Mouse (Mus musculus): ENCODE data around the gene Apbb1ip. TPM values are rescaled to one million over a fixed set of nuclear protein-coding genes. Genes with fewer than 3 reads are reported as not detected.

The Apbb1ip gene
- polyA plus RNA-seq, 1 experiment: 45.2 TPM

DNA sequence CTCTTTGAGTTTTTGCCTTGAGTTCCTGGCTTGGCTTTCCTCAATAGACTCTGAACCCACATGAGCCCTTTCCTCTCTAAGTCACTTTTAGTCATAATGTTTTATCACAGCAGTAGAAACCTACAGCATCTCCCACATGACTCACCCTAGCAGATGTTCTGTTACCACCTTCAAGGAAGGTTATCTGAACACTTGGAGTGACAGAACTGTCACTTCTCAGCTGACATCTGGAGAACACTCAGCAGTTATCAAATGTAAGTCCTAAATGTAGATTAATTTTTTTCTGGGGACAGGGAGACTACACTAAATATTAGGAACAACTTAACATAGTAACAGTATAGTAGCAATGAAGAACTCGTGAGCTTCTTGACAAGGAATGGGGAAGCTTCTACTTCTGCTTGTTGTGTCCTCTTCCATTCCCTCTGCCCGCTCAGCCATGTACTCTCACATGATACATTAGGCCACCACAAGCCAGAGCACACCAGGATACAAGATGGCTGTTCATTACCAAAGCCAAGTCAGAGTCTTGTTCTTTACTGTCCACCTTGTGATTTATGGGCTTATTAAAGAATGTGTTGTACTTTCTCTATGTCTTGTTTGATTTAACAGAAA, 25.6 kb downstream of the Apbb1ip start:
- no peak for DNase-seq
- H3K4me3 ChIP-seq (ENCODE audit: control insufficient read depth, insufficient read depth, low read length): no peak overlapping the region
- H3K36me3 ChIP-seq (ENCODE audit: control insufficient read depth, insufficient read depth, low read length): no peaks in the 10 kb centered on the region; the same call in 1 of the 2 replicates
- 92% methylated on average over 2 of the region's 2 CpGs for WGBS
- H3K27me3 ChIP-seq (ENCODE audit: control insufficient read depth, insufficient read depth, low read length): no peaks in the 10 kb centered on the region
- TF ChIP-seq CTCF (IDR thresholded peaks at IDR 0.05; ENCODE audit: borderline replicate concordance, control insufficient read depth, extremely low read depth, insufficient read depth, low read length, poor library complexity): no peak
- no peak for TF ChIP-seq POLR2A (IDR thresholded peaks at IDR 0.05; ENCODE audit: control insufficient read depth, extremely low read depth, insufficient read depth, low read length, poor library complexity)
- no peak overlapping the region for H3K27ac ChIP-seq (ENCODE audit: control insufficient read depth, insufficient read depth, low read length)
- H3K4me1 ChIP-seq (replicated peaks; ENCODE audit: control insufficient read depth, insufficient read depth, low read length): peaks cover 6% of the 10 kb centered on the region

DNA sequence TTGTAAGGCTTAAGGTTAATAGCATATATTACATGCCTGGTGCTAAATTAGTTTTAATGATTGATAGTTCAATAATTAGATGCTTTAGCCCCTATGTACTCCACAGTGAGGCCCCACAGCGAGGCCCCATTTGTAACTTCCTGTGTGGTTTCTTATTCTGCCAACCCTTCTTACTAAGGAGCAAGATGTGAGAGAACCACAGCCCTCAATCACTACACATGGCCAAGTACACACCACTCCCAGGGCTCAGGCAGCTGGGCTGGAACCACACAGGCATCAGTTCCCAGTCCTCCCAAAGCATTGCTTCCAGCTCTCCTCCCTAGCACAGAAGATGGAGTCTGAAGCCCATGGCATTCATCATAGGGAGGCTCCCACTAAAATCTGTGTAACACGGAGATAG, 31.7 kb downstream of the Apbb1ip start:
- 31% methylated on average over 2 of the region's 2 CpGs for WGBS
- no peaks in the 10 kb centered on the region for H3K27me3 ChIP-seq (ENCODE audit: control insufficient read depth, insufficient read depth, low read length)
- peaks cover 24% of the 10 kb centered on the region for H3K4me1 ChIP-seq (replicated peaks; ENCODE audit: control insufficient read depth, insufficient read depth, low read length)
- H3K36me3 ChIP-seq (ENCODE audit: control insufficient read depth, insufficient read depth, low read length): no peaks in the 10 kb centered on the region
- H3K4me3 ChIP-seq (ENCODE audit: control insufficient read depth, insufficient read depth, low read length): no peak overlapping the region
- TF ChIP-seq CTCF (IDR thresholded peaks at IDR 0.05; ENCODE audit: borderline replicate concordance, control insufficient read depth, extremely low read depth, insufficient read depth, low read length, poor library complexity) (no peak), POLR2A (IDR thresholded peaks at IDR 0.05; ENCODE audit: control insufficient read depth, extremely low read depth, insufficient read depth, low read length, poor library complexity) (no peak)
- H3K27ac ChIP-seq (ENCODE audit: control insufficient read depth, insufficient read depth, low read length): peak overlapping the region; percentile 89
- peak; percentile 68 for DNase-seq

DNA sequence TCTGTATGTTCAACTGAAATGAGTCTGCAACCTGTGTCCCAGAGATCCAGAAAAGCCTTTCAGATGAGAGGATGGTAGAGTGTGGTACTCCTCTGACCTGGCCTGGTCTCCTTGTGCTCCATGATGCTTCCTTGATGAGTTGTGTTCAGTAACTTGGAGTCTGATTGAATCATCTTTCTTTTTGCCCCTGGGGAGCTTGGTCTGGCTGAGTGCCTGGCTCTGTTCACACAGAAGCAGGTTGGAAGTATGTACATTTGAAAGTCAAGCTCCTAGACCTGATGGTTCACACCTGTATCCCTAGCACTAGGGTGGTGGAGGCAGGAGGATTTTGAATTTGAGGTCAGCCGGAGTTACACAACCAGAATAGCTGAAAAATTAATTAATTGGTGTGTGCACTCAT, 32.7 kb downstream of the Apbb1ip start:
- Histone ChIP-seq H3K27ac (ENCODE audit: control insufficient read depth, insufficient read depth, low read length) (peak overlapping the region; percentile 93), H3K4me3 (ENCODE audit: control insufficient read depth, insufficient read depth, low read length) (no peak overlapping the region), H3K27me3 (ENCODE audit: control insufficient read depth, insufficient read depth, low read length) (no peaks in the 10 kb centered on the region), H3K36me3 (ENCODE audit: control insufficient read depth, insufficient read depth, low read length) (no peaks in the 10 kb centered on the region), H3K4me1 (replicated peaks; ENCODE audit: control insufficient read depth, insufficient read depth, low read length) (peaks cover 29% of the 10 kb centered on the region)
- TF ChIP-seq POLR2A (IDR thresholded peaks at IDR 0.05; ENCODE audit: control insufficient read depth, extremely low read depth, insufficient read depth, low read length, poor library complexity) (no peak), CTCF (IDR thresholded peaks at IDR 0.05; ENCODE audit: borderline replicate concordance, control insufficient read depth, extremely low read depth, insufficient read depth, low read length, poor library complexity) (no peak)
- 92% methylated on average over 1 of the region's 1 CpGs for WGBS
- no peak for DNase-seq

DNA sequence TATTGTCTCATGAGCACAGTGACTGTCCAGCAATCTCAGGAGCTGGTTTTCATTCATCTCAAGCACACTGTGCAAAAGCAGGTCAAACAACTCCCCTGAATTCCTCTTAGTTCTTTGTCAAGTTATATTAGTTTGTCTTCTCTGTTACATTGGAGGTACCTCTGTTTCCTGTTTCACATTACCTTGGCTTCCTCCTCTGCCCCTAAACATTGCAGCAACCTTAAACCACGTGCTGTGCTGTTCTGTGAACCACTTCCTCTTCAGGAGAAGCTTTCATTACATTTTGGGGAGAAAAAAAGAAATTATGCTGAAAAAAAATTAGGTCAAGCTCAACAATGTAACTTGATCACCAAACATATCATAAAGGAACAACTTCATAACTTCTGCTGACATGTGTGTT, 33.4 kb downstream of the Apbb1ip start:
- TF ChIP-seq POLR2A (IDR thresholded peaks at IDR 0.05; ENCODE audit: control insufficient read depth, extremely low read depth, insufficient read depth, low read length, poor library complexity) (no peak), CTCF (IDR thresholded peaks at IDR 0.05; ENCODE audit: borderline replicate concordance, control insufficient read depth, extremely low read depth, insufficient read depth, low read length, poor library complexity) (no peak)
- Histone ChIP-seq H3K27ac (ENCODE audit: control insufficient read depth, insufficient read depth, low read length) (peak overlapping the region; percentile 93; the same call in 1 of the 2 replicates), H3K36me3 (ENCODE audit: control insufficient read depth, insufficient read depth, low read length) (no peaks in the 10 kb centered on the region), H3K4me1 (replicated peaks; ENCODE audit: control insufficient read depth, insufficient read depth, low read length) (peaks cover 29% of the 10 kb centered on the region), H3K4me3 (ENCODE audit: control insufficient read depth, insufficient read depth, low read length) (no peak overlapping the region), H3K27me3 (ENCODE audit: control insufficient read depth, insufficient read depth, low read length) (no peaks in the 10 kb centered on the region)
- DNase-seq: peak; percentile 58
- WGBS: 3% methylated on average over 1 of the region's 1 CpGs

DNA sequence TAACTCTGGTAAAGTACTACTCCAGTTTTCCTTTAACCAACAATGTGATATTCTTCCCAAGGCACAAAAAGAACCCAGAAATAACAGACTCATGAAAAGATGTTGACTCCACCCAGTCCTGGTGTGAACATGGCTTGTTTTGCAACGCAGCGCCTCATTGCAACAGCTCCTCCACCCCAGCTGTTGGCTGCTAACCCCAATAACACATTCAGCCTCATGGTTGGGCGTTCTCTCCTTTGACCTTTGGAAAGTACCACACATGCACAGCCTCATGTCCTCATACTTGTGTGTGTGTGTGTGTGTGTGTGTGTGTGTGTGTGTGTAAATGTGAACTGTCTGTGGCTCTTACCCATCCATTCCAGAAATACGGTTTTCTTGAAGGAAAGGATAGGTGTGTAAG, 37.0 kb downstream of the Apbb1ip start:
- TF ChIP-seq POLR2A (IDR thresholded peaks at IDR 0.05; ENCODE audit: control insufficient read depth, extremely low read depth, insufficient read depth, low read length, poor library complexity) (no peak), CTCF (IDR thresholded peaks at IDR 0.05; ENCODE audit: borderline replicate concordance, control insufficient read depth, extremely low read depth, insufficient read depth, low read length, poor library complexity) (no peak)
- Histone ChIP-seq H3K4me1 (replicated peaks; ENCODE audit: control insufficient read depth, insufficient read depth, low read length) (peaks cover 17% of the 10 kb centered on the region), H3K27me3 (ENCODE audit: control insufficient read depth, insufficient read depth, low read length) (no peaks in the 10 kb centered on the region), H3K27ac (ENCODE audit: control insufficient read depth, insufficient read depth, low read length) (no peak overlapping the region), H3K4me3 (ENCODE audit: control insufficient read depth, insufficient read depth, low read length) (no peak overlapping the region), H3K36me3 (ENCODE audit: control insufficient read depth, insufficient read depth, low read length) (no peaks in the 10 kb centered on the region)
- DNase-seq: no peak
- 88% methylated on average over 4 of the region's 4 CpGs for WGBS

DNA sequence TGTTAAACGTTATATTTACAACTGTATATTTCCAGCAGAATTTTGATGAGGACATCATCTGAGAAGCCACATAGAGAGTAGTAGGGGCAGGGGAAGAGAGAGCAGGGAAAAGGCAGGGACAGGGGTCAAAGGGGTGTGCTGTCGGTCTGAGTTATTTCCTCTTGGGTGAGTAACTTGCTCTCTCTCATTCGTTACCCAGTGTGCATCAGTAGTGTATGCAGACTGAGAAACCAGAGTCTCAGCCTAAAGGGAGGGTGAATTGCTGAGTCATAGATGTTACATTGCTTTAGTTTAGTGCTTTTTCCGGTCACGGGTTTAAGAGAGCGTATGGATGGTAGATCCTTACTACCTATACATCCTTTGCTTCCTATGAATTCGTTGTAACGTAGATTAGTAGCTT, 37.6 kb downstream of the Apbb1ip start:
- Histone ChIP-seq H3K4me3 (ENCODE audit: control insufficient read depth, insufficient read depth, low read length) (no peak overlapping the region), H3K4me1 (replicated peaks; ENCODE audit: control insufficient read depth, insufficient read depth, low read length) (peaks cover 13% of the 10 kb centered on the region), H3K36me3 (ENCODE audit: control insufficient read depth, insufficient read depth, low read length) (peaks cover 3% of the 10 kb centered on the region; the same call in 1 of the 2 replicates), H3K27ac (ENCODE audit: control insufficient read depth, insufficient read depth, low read length) (no peak overlapping the region), H3K27me3 (ENCODE audit: control insufficient read depth, insufficient read depth, low read length) (no peaks in the 10 kb centered on the region)
- 86% methylated on average over 8 of the region's 8 CpGs for WGBS
- no peak for DNase-seq
- TF ChIP-seq POLR2A (IDR thresholded peaks at IDR 0.05; ENCODE audit: control insufficient read depth, extremely low read depth, insufficient read depth, low read length, poor library complexity) (no peak), CTCF (IDR thresholded peaks at IDR 0.05; ENCODE audit: borderline replicate concordance, control insufficient read depth, extremely low read depth, insufficient read depth, low read length, poor library complexity) (no peak)

DNA sequence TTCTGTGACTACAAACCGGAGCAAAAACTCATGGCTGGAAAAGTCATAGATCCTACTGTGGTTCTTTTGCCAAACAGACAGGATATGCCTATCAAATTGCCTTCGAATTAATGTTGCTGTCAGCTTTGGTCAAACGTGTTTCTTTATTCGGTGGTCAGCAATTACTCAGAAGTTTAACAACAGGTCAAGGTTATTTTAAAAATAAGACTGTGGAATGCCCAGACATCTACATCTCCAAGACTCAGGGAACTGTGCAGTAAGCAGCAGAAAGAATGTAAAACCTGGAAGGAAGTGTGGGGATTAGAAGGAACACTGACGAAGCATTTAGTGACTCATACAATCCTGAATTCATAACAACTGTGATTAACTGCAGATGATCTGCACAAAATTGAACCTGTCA, 40.0 kb downstream of the Apbb1ip start:
- DNase-seq: no peak
- Histone ChIP-seq H3K4me1 (replicated peaks; ENCODE audit: control insufficient read depth, insufficient read depth, low read length) (peaks cover 10% of the 10 kb centered on the region), H3K4me3 (ENCODE audit: control insufficient read depth, insufficient read depth, low read length) (no peak overlapping the region), H3K27me3 (ENCODE audit: control insufficient read depth, insufficient read depth, low read length) (no peaks in the 10 kb centered on the region), H3K27ac (ENCODE audit: control insufficient read depth, insufficient read depth, low read length) (no peak overlapping the region), H3K36me3 (ENCODE audit: control insufficient read depth, insufficient read depth, low read length) (peaks cover 21% of the 10 kb centered on the region)
- no peak for TF ChIP-seq POLR2A (IDR thresholded peaks at IDR 0.05; ENCODE audit: control insufficient read depth, extremely low read depth, insufficient read depth, low read length, poor library complexity)
- no peak for TF ChIP-seq CTCF (IDR thresholded peaks at IDR 0.05; ENCODE audit: borderline replicate concordance, control insufficient read depth, extremely low read depth, insufficient read depth, low read length, poor library complexity)
- 93% methylated on average over 5 of the region's 5 CpGs for WGBS
